Mouse (Mus musculus) T-cell, adult 2 months (primary cell): Measurements from ENCODE around the gene Tmem186.

Source experiments
- DNase-seq: peaks from one replicate; pipeline ENCODE4 v3.0.0; 2022; ENCODE audit warnings: low spot score

The Tmem186 gene

GRCm38 (mm10) chr16:8637217-8638051 is at the start of gene Tmem186, which contains the start of gene Pmm2:
Gene Tmem186, minus strand, starts transcription at chr16:8637712.
Gene Pmm2, plus strand, starts transcription at chr16:8637674.
- DNase-seq, result peak; percentile 76

- no peak for DNase-seq
Measured at GRCm38 (mm10) chr16:8686871-8687535, 49.5 kb upstream of the Tmem186 start.

GRCm38 (mm10) chr16:8686121-8686870 is 48.8 kb upstream of the Tmem186 start:
- DNase-seq, result peak; percentile 76

GRCm38 (mm10) chr16:8685087-8685486 is 47.6 kb upstream of the Tmem186 start:
- no peak for DNase-seq

GRCm38 (mm10) chr16:8680470-8680869 is 43.0 kb upstream of the Tmem186 start, which contains the start of gene Gm5767:
Gene Gm5767, plus strand, starts transcription at chr16:8680770.
- no peak for DNase-seq

GRCm38 (mm10) chr16:8679780-8680179 is 42.3 kb upstream of the Tmem186 start:
- DNase-seq, result no peak

GRCm38 (mm10) chr16:8678676-8679075 is 41.2 kb upstream of the Tmem186 start:
- DNase-seq, result no peak

GRCm38 (mm10) chr16:8678035-8678434 is 40.5 kb upstream of the Tmem186 start:
- no peak for DNase-seq

GRCm38 (mm10) chr16:8676800-8677199 is 39.3 kb upstream of the Tmem186 start:
- peak; percentile 54 for DNase-seq

- DNase-seq, result no peak
Measured at GRCm38 (mm10) chr16:8676228-8676627, 38.7 kb upstream of the Tmem186 start.

GRCm38 (mm10) chr16:8675559-8675958 is 38.0 kb upstream of the Tmem186 start:
- no peak for DNase-seq

- peak; percentile 64 for DNase-seq
Measured at GRCm38 (mm10) chr16:8674165-8674564, 36.7 kb upstream of the Tmem186 start.

- no peak for DNase-seq
Measured at GRCm38 (mm10) chr16:8673343-8673742, 35.8 kb upstream of the Tmem186 start.

GRCm38 (mm10) chr16:8672811-8673210 is 35.3 kb upstream of the Tmem186 start:
- no peak for DNase-seq

- no peak for DNase-seq
Measured at GRCm38 (mm10) chr16:8672350-8672687, 34.8 kb upstream of the Tmem186 start.

GRCm38 (mm10) chr16:8671551-8672349 is 34.2 kb upstream of the Tmem186 start, which contains the start of gene Carhsp1:
Gene Carhsp1, minus strand, starts transcription at chr16:8672155.
- DNase-seq, result peak; percentile 90

- no peak for DNase-seq
Measured at GRCm38 (mm10) chr16:8670041-8671035, 32.8 kb upstream of the Tmem186 start.

GRCm38 (mm10) chr16:8669432-8669831 is 31.9 kb upstream of the Tmem186 start:
- DNase-seq, result no peak

GRCm38 (mm10) chr16:8668386-8668785 is 30.9 kb upstream of the Tmem186 start:
- no peak for DNase-seq

GRCm38 (mm10) chr16:8667814-8668213 is 30.3 kb upstream of the Tmem186 start:
- no peak for DNase-seq
